Mouse (Mus musculus): ENCODE data around the gene Vmn1r128.
"Not testable (repeated sequence)": the region's sequence is repeated elsewhere in the genome, so short reads cannot be mapped to it uniquely, and the experiment has no call there.

The Vmn1r128 gene

DNA sequence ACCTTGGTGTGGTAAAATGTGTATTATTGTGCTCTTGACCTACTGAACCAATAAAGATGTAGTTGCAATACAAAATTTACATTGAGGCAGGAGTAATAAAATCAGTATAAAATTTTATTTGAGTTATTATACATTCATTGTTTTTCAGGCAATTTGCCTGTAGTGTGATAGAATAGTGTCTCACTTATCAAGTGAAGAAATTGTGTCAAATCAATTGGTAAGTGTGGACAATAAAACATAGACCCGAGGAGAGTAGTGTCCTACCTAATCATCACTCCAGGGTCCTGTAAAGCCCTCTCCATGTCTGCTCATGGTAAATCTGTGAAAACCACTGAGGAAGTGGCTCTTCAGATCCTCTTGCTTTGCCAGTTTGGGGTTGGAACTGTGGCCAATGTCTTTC is at the start of gene Vmn1r128:
Gene Vmn1r128, plus strand, starts transcription at position 301 of the 400 bp plus-strand sequence.
- DNase-seq (ENCODE audit: low spot score) = not testable (repeated sequence)

DNA sequence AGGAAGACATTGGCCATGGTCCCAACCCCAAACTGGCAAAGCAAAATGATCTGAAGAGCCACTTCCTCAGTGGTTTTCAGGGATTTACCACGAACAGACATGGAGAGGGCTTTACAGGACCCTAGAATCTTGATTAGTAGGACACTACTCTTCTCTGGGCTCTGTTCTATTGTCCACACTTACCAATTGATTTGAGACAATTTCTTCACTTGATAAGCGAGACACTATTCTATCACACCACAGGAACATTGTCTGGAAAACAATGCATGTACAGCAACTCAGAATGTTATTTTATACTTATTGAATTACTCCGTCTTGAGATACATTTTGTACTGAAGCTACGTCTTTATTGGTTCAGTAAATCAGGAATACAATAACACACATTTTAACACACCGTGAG is 47.8 kb upstream of the Vmn1r128 start, which contains the start of gene Vmn1r126:
Gene Vmn1r126, minus strand, starts transcription at position 101 of the 400 bp plus-strand sequence.
- not testable (repeated sequence) for DNase-seq (ENCODE audit: low spot score)

DNA sequence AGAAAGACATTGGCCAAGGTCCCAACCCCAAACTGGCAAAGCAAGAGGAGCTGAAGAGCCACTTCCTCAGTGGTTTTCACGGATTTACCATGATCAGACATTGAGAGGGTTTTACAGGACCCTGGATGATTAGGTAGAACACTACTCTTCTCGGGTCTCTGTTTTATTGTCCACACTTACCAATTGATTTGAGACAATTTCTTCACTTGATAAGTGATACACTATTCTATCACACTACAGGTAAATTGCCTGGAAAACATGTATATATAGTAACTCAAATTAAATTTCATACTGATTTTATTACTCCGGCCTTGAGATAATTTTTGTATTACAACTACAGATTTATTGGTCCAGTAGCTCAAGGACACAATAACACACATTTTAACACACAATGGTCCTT is 29.4 kb upstream of the Vmn1r128 start, which contains the start of gene Vmn1r127:
Gene Vmn1r127, minus strand, starts transcription at position 101 of the 400 bp plus-strand sequence.
- not testable (repeated sequence) for DNase-seq (ENCODE audit: low spot score)

DNA sequence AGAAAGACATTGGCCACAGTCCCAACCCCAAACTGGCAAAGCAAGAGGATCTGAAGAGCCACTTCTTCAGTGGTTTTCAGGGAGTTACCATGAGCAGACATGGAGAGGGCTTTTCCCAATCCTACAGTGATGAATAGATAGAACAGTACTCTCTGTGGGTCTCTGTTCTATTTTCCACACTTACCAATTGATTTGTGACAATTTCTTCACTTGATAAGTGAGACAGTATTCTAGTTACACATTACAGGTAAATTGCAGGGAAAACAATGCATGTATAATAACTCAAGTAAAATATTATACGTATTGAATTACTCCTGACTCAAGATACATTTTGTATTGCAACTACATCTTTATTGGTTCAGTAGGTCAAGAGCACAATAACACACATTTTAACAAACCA is 12.0 kb downstream of the Vmn1r128 start, which contains the start of gene Vmn1r129:
Gene Vmn1r129, minus strand, starts transcription at position 101 of the 400 bp plus-strand sequence.
- DNase-seq (ENCODE audit: low spot score) = not testable (repeated sequence)
